Mouse (Mus musculus) spleen, postnatal 36 days (tissue): ENCODE measurements around the gene Vmn1r67.

Experiments used
- DNase-seq, 2 experiments: peaks; one replicate each; pipeline ENCODE4 v3.0.0; 2022; ENCODE audit warnings: low spot score in 2 of 2, mixed read lengths in 1 of 2

Gene Vmn1r67

DNA sequence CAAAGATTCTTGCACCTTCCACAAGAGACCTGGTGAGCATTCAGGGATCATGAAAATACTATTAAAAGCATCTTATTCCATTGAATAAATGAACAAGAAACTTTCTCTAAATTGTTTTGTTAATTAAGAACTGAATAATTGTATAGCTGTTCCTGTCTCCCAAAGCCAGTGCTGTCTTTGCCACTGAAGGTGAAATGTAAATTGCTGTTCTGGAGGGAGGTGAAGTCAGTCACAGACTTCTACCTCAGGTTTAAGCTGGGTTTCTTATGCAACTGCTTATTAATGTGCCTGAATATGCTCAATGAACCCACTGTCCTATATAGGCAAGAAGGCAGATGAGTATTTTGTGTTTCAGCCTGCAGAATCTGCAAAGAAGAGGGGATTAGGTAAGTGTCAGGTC lies at the start of gene Vmn1r67:
Gene Vmn1r67 (plus strand): TSS at position 301 of the 400 bp plus-strand sequence.
- no peak for DNase-seq

DNA sequence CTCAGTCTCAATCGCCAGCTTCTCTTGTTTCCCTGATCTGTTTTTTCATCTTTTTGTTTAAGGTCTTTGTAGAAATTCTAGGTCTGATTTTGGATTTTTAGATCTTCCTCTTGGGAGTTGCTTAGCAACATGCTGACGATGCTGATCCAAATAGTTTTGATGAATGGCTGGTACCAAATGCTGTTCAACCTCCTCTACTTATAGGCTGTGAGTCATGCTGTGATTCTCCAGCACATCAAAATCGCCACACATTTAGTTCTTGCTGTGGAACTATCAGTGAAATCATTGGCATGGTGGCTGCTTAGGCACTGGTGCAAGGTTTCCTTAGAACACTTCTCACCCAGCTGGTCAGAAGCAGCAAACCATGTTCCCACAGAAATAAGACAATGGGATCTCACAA lies 15.0 kb downstream of the Vmn1r67 start:
- no peak for DNase-seq

DNA sequence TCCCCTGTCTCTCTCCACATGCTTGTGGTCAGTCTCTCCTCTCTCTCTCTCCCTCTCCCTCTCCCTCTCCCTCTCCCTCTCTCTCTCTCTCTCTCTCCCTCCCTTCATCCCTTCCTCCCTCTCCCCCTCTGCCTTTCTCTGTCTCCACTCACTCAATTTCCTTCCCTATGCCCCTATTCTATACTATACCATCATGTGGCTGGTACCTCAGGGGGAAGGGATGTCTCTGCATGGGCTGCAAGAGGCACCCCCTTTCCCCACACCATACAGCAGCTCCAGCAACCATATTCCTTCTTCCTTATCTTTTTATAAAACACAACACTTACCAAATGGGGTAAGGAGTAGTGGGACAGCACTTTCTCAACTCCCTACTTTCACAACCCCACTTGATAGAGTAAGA lies 36.7 kb downstream of the Vmn1r67 start:
- no peak for DNase-seq

DNA sequence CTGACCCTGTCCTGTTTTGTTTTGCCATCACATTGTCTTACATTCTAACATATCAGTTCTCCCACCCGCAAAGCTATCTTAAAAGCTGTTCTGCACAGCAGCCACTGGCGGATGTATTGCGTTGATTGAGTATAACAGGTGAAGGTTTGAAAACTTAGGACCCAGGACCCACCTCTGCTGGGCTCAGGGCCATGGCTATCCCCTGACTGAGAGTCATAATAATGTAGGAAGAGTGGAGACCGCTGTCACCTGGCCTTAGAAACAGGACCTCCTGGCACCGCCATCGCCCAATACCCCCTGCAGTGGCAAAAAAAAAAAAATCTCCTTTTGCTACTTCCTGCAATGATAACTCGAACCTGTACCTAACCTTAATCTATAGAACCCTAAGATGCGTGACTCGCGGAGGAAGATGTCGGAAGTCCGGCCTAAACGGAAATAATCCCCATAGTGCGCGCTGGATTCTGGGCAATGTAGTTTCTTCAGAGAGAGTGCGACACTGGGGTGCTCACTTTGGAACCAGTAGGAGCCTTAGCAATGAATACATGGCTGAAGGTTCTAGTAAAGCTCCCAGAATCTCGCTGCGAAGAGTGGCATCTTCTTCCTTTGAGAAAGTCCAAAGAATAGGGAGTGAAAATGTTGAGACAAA lies 37.6 kb downstream of the Vmn1r67 start:
- DNase-seq, result no peak

DNA sequence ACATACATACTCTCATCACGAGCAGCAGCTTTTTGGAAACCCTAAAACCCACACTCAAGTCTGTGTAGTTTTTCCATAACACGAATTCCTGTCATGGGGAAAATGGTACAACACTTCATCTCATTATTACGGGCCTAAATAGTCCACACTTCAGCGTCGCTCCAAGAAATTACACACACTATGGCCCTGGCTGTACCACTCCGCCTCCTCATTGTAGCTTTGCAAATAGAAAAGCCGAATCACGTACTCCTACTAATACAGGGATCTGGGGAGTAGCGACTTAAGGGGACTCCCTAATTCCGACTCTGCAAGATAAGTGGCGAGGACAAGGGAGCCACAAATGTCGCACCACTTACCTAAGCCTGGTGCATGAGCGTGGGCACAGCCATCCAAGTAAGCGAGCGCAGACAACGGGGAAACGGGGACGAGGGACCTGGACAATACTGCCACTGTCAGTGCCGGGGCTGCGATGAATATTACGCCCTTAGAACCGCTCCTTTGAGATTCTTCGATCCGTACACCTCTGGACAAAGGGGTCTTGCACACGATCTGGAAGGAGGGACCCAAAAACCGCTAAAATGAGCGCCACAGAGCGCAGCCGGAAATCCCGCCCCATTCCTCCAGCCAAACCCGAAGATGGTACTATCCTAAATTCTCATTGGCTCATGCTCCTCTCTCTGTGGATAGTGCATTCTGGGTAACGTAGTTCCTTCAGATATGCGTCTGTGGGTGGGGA lies 51.8 kb downstream of the Vmn1r67 start, which contains the start of gene Zik1:
Gene Zik1 (minus strand): TSS at position 609 of the 736 bp plus-strand sequence.
- DNase-seq, result peak; percentile 41 to 47

DNA sequence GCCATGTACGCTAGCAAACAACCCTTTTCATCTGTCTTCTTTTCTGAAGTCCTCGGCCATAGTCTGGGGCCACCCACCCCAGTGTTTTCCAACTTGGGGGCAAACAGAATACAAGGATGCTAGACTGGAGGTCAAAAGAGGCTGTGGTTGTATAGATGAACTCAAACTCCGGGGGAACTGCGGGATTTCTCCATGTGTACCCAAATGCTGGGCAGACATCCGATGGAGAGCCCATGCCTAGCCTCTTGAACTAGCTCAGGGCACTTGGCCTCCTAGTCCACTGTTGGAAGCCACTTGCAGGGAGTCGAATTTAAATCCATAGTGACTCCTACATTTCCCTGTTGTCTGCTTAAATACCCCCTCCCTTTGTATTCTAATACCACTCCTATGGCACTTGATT lies 52.4 kb downstream of the Vmn1r67 start:
- no peak for DNase-seq
